Mouse (Mus musculus): ENCODE results near the gene Nrxn2.

Nrxn2 gene

GRCm38 (mm10) chr19:6566450-6566849 lies 147.9 kb downstream of the Nrxn2 start:
- in situ Hi-C loops (cut with MboI, MseI): no loop called here

GRCm38 (mm10) chr19:6569021-6569420 lies 150.5 kb downstream of the Nrxn2 start:
- in situ Hi-C loops (cut with MboI, MseI): no loop called here

- in situ Hi-C loops (cut with MboI, MseI): no loop called here
Measured at GRCm38 (mm10) chr19:6569561-6569960, 151.0 kb downstream of the Nrxn2 start.

- in situ Hi-C loops (cut with MboI, MseI): no loop called here
Measured at GRCm38 (mm10) chr19:6571476-6571875, 152.9 kb downstream of the Nrxn2 start.

GRCm38 (mm10) chr19:6572001-6572400 lies 153.5 kb downstream of the Nrxn2 start:
- in situ Hi-C loops (cut with MboI, MseI): no loop called here
